Mouse (Mus musculus) 3134 (cell line): ENCODE results near the gene Zbtb26.
A peak's percentile ranks its signal among the peaks of the same experiment; 100 is the strongest.

Source experiments
- DNase-seq: peaks from one replicate; pipeline ENCODE4 v3.0.0-alpha.2; 2011; ENCODE audit warnings: low spot score; ENCODE audit not compliant: insufficient read length; ENCODE audit errors: extremely low read depth

Zbtb26 gene

DNA sequence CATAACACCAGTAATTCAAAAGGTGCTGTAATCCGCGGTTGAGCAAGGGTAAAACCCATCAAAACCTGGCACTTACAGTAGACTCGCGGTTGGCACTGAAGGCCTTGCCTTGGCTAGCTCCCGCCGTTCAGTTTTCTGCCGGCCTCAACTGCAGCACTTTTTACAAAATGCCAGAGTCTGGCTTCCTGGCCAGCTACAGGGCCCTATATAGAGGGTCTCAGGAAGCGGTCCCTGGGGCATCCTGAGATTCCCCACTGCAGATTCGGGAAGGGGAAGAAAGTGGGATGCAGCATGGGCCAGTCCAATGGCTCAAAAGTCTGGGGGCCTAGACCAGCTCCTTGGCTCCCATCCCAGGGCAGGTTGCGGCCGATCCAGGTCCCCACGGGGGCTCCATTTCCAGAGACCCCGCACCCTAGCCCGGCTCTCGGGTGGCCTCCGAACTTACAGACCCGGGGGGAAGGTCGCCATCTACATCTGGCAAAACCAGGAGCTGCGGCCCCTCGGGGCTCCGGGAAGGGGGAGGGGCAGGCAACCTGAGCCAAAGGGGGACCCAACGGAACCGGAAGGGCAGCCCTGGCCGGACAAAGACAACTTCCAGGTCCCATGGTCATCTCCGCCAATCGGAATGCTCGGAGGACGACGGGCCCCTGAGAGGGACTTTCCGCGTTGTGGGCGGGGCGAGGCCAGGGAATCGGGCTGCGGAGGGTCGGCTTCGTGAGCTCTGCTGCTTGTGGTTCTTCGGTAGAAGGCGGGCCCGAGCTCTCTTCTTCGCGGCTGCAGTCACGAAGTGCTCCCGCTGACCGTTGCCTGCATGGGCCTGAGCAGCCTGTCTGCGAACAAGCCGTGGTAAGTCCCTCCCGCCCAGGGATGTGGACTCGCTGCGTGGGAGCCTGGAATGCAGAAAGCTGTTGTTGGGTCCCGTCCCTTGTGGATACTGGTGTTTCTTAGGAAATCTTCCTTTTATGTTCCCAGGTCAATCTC is at the start of gene Zbtb26, which contains the start of the genes Zbtb6 and Rabgap1:
Gene Zbtb26 (minus strand): TSS at position 525 of the 981 bp plus-strand sequence.
Gene Zbtb6 (minus strand): TSS at position 561 of the 981 bp plus-strand sequence.
Gene Rabgap1 (plus strand): TSS at position 669 of the 981 bp plus-strand sequence.
- peak; percentile 98 for DNase-seq

DNA sequence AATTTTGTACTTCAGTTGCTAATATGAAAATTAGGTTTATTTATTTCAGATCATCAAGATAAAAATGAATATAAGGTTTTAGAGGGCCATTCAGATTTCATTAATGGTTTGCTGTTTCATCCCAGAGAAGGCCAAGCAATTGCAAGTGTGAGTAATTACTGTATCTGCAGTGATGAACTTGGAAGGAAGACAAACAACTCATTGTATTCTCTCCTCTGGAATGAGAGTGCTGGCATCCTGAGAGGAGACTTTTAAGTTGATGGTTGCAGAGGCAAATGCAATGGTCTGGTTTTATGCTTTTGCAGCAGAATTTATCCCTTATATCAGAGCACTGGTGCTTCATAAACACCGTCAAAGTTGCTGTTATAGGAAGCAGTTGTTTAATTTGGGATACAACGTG is 46.0 kb upstream of the Zbtb26 start:
- DNase-seq: no peak

DNA sequence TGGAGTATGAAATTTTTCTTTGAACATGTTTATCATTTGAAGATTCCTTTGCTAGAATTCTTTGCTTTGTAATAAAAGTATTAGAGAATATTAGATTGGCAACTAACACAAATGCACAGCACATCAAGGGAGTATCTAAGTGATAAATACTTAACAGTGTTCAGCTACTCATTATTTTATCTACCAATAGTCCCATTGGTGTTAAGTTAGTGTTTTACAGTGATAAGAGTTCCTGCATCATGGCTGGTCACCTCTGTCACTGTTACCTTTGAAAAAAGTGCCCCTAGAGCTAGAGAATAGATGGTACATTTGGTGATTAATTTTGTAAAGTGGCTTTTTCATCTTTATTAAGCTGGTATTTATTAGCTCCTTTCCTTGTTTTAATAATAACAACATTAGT is 43.5 kb upstream of the Zbtb26 start:
- DNase-seq: no peak

DNA sequence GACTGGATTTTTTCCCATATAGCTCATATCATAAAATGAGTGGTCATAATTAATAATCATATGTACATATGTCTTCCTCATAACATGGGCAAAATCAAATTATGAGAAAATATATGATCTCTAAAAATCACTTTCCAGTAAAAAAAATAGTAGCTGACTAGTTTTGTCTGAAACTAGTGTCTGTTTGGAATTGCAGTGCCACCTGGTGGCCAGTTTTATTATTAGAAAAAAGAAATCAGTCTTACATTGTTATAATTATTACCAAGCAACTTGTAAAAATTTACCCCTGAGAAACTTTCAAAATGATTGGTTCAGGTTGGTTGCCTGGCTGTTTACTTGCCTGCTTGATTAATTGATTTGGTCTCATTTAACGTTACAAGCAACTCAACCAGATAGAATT is 42.4 kb upstream of the Zbtb26 start:
- no peak for DNase-seq

DNA sequence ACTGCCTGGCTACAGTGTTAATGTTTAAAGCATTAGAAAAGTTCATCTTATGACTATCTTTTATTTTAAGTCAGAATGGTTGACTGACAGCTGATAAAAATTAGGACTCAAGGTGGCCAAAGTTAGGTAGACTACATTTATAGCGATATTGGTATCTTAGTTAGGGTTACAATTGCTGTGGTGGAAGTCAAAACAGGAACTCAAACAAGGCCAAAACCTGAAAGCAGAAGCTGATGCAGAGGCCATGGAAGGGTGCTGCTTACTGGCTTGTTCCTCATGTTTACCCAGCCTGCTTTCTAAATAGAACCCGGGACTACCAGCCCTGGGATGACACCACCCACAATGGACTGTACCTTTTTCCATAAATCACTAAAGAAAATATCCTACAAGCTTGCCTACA is 41.2 kb upstream of the Zbtb26 start:
- DNase-seq: no peak

DNA sequence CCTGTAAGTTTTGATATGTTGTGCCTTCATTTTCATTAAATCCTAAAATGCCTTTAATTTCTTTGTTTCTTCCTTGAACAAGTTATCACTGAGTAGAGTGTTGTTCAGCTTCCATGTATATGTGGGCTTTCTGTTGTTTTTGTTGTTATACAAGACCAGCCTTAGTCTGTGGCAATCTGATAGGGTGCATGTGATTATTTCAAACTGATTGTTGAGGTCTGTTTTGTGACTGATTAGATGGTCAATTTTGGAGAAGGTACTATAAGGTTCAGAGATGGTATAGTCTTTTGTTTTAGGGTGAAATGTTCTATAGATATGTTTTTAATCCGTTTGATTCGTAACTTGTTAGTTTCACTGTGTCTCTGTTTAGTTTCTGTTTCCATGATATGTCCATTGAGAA is 37.1 kb upstream of the Zbtb26 start:
- no peak for DNase-seq

DNA sequence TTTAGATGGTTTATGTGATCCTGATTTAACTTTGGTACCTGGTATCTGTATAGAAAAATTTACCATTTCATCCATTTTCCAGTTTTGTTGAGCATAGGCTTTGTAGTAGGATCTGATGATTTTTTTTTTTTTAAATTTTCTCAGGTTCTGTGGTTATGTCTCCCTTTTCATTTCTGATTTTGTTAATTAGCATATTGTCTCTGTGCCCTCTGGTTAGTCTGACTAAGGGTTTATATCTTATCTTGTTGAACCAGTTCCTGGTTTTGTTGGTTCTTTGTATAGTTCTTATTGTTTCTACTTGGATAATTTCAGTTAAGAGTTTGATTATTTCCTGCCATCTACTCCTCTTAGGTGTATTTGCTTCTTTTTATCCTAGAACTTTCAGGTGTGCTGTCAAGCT is 36.6 kb upstream of the Zbtb26 start:
- no peak for DNase-seq

DNA sequence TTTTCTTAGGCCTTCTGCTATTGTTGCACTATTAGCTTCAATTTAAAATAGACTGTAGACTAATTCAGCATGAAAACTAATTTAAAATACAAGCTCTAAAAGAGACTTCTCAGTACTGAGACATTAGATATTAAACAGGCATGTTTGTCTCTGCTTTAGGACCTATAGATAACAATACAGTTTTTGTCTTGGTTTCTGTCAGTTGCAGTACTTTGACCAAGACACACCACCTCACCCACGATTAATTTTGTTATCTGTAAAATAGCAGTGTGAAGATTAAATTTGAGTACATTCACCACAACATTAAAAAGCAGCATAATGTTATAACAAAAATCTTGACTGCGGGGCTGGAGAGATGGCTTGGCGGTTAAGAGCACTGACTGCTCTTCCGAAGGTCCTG is 23.3 kb upstream of the Zbtb26 start:
- no peak for DNase-seq

DNA sequence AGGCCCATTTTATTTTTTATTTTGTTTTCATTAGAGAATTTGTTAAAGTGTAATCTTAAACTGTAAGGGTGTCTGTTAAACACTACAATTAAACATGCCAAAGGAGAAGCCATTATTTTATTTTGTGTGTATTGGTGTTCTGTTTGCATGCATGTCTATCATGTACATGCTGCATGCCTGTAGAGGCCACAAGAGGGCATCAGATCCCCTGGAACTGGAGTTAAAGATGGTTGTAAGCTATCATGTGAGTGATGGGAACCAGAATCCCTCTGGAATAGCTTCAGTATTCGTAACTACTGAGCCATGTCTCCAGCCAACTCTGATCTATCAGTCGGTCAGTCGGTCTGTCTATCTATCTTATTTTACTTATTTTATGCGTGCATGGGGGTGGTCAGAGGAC is 17.8 kb upstream of the Zbtb26 start:
- DNase-seq: no peak

DNA sequence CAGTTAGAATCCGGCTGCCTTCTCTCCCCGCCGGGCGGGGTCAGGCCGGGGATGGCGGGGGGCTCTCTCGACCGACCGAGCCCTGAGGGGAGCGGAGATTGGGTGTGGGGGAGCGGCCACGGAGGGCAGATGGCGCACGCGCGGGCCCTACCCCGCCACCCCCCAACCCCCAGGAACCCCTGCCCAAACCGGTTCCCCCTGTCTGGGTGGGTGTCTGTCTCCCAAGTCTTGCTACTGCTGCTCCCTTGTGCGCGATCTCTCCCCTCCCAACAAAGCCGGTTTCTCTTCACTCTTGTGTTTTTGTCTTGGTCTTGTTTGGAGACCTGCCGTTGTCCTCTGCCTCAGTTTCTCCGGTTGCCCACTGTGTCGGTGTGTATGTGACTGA is 9.4 kb upstream of the Zbtb26 start:
- DNase-seq: no peak

DNA sequence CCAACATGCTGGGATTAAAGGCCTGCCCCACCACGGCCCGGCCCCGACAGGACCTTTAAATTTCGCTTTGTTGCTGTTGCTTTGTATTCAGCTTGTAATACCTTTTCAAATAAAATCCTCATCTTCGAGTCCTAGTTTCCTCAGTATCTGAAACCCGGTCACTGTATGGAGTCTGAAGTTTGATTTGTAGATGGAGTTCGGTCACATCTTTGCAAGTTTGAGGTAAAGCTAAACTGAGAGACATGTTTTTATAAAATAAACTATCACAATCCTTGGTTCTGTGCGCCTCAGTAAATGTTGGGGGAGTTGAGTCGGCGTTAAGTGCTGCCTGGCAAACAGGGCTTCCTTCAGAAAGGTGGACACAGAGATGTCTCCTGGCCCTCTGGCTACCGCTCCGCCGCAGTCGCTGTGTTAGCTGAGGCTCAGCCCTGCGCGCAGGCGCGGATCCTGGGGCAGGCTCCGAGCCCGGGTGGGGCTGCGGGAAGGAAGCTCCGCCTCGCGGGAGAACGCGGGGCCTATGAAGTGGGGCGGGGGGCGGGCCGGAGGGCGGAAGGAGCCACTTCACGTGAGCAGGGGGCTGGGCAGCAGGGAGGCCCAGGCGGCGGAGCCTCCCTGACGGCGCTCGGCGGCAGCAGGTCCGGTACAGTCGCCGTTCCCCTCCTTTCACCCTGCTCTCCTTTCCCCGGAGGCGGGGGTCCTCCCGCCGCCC is 8.9 kb upstream of the Zbtb26 start:
- DNase-seq: peak; percentile 92

DNA sequence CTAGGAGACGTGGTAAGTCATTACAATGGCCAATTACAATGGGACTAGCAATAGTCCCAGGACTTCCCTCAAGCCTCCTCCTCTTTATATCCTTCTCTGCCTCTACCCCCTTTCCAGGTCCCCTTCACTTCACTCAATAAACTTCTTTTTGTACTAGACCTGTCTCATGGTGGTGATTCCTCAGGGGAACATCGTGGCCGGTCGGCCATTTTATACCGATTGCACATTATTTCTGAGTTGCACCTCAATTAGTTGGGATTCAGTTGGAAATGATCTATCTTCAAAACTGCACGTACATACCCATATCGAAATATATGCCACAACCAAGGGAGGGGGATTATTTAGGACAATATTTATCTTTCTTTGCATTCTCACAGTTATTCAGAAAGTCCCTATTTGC is 11.3 kb downstream of the Zbtb26 start:
- no peak for DNase-seq

DNA sequence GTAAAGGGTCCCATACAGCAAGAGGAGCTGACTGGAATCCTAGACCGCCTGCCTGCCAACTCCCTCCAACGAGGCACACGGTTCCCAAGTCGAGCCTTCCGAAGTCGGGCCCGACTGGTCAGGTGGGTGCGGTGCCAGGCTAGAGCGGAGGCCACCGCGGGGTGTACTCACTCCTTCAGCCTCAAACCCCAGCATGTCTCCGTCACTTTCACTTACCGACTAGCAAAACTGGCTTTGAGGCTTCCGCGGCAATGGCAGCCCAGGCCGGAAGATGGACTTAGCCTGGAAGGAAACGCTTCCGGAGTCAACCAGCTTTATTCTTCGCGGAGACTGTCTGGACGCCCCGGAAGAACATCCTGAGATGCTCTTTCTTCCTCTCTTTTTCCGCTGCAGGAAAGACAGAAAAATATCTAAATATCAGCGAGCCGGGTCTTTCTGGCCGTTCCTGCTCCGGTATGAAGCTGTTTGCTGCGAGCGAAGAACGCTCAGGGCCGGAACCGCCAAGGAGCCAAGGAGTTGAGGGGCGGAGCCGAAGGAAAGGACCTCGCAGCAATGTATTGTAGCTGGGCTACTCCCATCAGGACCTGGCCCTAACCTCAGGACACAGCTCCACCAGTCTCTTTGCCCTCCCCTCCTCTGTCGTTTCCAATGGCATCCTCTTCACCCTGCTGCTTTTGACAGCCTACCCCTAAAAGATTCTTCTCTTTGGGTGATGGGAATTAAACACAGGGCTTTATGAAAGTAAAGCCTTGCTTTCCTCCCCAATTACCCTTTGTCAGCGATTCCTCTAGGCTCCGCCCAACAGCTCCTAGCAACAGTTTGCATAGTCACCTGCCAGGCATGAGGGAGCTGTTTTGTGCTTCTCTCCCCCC is 12.1 kb downstream of the Zbtb26 start:
- peak; percentile 86 for DNase-seq

DNA sequence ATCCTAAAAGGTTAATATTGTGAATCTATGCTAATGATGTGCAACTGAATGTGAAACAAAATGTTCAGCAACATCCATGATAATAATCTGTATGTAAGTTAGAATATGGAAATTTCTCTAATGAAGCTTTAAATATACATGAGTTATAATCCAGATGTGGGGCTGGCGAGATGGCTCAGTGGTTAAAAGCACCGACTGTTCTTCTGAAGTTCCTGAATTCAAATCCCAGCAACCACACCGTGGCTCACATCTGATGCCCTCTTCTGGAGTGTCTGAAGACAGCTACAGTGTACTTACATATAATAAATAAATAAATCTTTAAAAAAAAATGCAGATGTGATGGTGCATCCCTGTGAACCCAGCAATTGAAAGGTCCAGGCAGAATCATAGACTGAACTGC is 19.3 kb downstream of the Zbtb26 start:
- DNase-seq: peak; percentile 5

DNA sequence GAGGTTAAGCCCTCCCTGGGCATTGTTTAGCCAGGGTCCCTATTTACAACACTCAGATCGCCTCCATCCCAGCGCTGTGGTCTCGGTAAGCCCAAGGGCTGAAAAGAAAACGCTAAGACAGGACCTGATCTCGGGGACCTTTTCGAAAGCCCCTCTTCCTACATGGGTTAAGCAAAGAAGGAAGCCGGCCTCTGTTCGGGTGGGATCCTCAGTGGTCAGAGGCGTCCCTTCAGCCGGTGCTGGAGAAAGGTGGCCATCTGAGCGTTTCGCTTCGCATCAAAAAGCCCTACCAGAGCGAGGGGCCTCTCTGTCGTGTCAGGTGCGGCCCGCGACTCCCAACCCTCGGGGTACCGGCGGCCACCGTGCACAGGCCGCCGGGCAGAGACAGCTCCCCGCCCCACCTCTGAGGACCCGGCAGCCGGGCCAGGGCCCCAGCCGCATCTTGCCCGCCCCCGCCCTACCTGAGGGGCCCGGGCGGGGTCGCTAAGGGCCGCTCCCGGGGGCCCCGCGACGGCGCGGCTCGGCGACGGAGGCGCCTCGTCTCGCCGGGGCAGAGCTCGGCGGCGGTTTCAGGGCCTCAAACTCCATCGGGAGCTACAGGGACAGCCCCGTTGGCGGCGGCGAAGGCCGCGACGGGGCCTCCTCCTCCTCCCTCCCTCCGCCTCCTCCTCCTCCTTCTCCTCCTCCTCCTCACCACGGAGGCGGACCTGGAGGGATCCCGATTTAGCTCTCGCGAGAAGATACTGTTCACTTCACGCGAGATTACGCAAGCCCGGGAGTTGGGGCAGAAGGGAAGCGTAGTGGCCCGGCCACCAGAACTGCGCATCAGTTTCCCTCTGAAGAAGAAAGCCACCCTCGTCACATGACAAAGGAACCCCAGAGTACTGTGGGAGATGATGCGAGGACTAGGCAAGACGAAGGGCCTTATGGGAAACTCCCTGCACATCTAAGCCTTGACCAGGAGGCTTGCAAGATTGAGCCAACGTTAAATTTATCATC is 20.3 kb downstream of the Zbtb26 start, which contains the start of gene Rc3h2:
Gene Rc3h2 (minus strand): TSS at position 598 of the 999 bp plus-strand sequence.
- DNase-seq: peak; percentile 88

DNA sequence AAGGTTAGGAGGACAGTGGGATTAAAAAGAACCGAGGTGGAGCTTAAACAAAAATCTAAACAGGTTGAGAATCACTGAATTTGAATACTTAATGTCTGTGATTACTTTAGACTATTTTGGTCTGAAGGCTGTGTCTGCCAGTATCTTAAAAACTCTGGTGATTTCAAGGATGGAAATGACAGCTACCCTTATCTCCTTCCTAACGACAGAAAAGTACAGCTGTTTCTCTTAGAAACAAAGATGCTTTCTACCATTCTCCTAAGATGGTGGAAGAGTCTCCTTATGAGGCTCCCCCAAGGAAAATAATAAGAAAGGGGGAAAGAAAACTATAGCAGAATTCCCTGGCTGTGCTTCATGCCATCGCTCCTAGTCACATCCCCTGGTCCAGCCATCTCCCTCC is 21.0 kb downstream of the Zbtb26 start:
- no peak for DNase-seq

DNA sequence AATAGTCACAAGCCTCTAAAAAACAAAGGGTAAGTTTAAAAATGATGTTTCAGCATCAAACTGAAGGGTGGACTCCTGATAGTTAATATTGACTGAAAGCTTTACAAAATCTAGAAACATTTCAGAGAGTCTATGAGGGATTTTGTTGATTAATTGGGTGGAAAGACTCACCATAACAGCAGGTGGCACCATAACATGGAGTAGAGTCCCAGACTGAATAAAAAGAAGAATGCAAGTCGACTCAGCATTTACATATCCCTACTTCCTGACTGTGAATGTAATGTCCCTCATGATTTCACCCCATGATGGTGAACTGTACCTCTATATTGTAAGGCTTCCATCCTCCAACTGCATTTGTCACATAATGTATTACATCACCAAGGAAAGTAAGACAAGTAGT is 47.4 kb downstream of the Zbtb26 start:
- no peak for DNase-seq

DNA sequence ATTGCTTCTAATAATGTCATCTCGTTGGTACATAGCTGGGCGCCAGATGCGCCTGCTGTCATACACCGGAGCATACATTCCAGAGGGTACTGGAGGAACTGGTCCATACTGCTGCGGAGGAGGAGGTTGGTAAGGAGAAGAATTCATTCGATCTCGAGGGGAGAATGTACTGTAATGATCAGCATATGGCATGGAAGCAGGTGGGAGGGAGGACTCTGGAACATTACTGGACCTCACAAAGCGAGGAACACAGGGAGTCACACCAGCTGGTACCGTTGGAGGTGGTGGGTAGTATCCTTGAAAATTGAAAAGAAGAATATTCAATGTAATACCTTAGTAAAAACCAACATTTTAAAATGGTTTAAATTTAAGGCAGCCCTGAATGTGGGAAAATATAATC is 60.0 kb downstream of the Zbtb26 start:
- DNase-seq: no peak
